Mouse (Mus musculus): ENCODE measurements at regions not wholly inside any gene's neighbourhood (a gene's known extent, or its start where the extent isn't known, plus 50 kb on each side); places are given as distances from the start of the nearest gene placed in this dataset.

DNA sequence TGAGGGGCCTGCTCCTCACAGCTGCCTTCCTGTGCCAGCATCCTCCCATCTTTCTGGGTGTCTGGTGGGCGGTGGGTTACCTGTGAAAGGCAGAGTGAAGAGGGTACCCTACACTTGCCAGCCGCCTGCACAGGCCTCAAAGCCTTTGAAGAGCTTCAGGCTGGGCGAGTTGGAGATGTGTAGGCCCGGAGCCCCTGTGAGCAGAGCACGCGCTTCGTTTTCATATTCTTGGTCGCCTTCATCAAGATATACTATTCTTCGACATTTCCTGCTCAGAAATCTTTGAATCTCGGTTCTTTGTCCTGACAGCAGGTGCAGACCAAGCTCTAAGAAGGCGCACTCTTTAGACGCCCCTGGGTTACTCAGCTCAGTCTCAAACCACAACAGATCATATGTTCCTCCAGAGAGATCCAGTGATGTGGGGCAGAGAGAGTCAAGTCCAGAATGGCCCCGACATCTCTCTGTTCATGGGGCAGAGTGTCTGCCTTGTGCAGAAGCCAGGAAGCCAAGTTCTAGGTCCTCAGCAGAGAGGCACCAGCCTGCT lies 170.7 kb upstream of the Id2 start:
- Histone ChIP-seq H3K4me3 (ENCODE audit: low read depth, low read length) (no peak overlapping the region), H3K36me3 (ENCODE audit: control insufficient read depth, insufficient read depth, low read length) (no peaks in the 10 kb centered on the region), H3K27ac (ENCODE audit: low read length) (no peak overlapping the region), H3K9ac (replicated peaks; ENCODE audit: low read depth, low read length) (no peak overlapping the region), H3K27me3 (ENCODE audit: control insufficient read depth, insufficient read depth, low read length) (no peaks in the 10 kb centered on the region), H3K9me3 (ENCODE audit: control insufficient read depth, low read depth, low read length) (no peaks in the 10 kb centered on the region), H3K4me1 (ENCODE audit: control insufficient read depth, insufficient read depth, low read length) (peaks cover 10% of the 10 kb centered on the region; the same call in 1 of the 2 replicates), H3K4me2 (replicated peaks; ENCODE audit: low read depth, low read length) (no peak overlapping the region)
- 91% methylated on average over 13 of the region's 13 CpGs for WGBS
- ATAC-seq (ENCODE audit: insufficient number of reproducible peaks, insufficient read depth, low FRiP score, low read depth): no peak

DNA sequence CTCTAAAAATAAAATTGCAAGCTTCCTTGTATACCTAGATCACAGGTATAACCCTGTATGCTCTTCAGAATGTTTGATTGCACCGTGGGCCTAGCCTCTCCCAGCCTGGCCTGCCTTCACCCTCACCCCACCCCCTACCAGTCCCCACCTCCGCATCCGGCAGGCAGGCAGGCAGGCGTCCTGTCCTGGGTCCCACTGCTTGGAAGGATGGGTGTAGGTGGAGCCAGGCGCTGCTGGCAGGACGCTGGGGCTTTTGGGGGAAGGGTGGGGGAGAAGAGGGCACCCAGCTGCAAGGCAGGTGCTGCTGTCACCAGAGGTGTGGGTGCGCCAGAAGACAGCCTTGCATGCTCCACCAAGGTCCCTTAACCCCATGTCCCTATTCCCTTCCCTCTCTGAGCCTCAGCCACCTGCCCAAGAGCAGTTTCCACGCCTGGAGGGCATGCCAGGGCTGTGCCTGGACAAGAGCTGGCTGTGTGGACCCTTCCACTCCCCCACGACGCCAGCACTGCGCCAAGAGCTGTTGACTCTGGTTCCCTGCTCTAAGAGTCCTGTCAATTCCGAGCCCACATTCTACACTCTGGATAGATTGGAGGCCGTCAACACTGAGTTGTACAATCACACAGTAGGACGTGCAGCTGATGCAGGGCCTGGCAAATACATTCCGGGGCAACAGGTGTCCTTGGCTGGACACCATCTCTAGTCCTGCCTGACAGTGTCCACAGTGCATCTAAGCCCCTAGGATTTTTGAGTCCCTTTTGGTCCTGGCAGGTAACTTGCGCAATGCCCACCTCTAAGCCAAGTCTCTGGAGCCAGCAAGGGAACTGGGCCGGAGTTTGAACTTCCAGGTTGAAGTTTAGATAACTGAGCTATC lies 170.0 kb upstream of the Id2 start:
- peak; percentile 30; the same call in 1 of the 2 replicates for ATAC-seq (ENCODE audit: insufficient number of reproducible peaks, insufficient read depth, low FRiP score, low read depth)
- Histone ChIP-seq H3K4me2 (replicated peaks; ENCODE audit: low read depth, low read length) (no peak overlapping the region), H3K36me3 (ENCODE audit: control insufficient read depth, insufficient read depth, low read length) (no peaks in the 10 kb centered on the region), H3K27me3 (ENCODE audit: control insufficient read depth, insufficient read depth, low read length) (no peaks in the 10 kb centered on the region), H3K27ac (ENCODE audit: low read length) (no peak overlapping the region), H3K4me1 (ENCODE audit: control insufficient read depth, insufficient read depth, low read length) (0 out of 2 replicates have a peak, but pooled peaks cover 5% of the 10 kb centered on the region), H3K4me3 (ENCODE audit: low read depth, low read length) (no peak overlapping the region), H3K9ac (replicated peaks; ENCODE audit: low read depth, low read length) (no peak overlapping the region), H3K9me3 (ENCODE audit: control insufficient read depth, low read depth, low read length) (no peaks in the 10 kb centered on the region)
- WGBS: 67% methylated on average over 17 of the region's 17 CpGs

DNA sequence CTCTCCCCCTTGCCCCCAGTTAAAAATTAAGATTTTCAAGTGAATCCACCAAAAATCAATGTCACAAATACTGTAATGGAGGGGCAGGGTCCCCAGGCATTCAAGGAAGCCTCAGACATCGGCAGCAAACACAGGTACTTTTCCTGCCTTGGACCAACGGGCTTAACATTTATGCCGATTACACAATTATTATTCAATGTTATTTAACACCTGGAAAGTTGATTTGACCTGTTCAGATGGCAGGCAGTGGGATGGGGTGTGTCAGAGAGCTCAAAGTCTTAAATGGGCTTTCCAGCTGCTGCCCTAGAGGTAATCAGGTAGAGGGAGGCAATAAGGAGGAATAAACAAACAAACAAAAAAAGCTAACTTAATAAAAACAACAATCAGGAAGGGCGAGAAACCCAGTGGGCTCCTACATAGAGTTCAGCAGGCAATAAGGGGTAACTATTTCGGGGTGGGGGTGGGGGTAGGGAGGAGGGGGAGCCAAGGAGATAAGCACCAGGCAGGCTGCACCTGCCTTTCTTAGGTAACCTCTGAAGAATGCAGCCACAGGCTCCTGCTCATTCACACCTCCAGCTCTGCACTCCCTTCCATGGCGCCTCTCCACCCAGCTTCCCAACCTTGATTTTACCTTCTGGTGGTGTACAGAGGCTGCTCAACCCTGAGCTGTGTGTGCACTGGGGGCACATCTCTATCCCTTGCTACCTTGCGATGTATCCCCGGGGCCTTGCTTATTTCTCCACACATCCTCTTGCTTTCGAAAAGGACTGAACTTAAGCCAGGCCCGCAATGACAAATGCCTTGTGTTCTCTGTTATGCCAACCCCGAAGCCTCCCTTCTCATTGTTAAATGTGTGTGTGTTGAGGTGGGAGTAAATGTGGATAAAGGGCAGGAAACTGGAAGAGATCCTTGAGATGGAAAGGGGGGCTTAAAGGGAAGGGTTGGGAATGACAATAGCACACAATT lies 168.9 kb upstream of the Id2 start:
- H3K9me3 ChIP-seq (ENCODE audit: control insufficient read depth, low read depth, low read length): no peaks in the 10 kb centered on the region
- no peak overlapping the region for H3K4me3 ChIP-seq (ENCODE audit: low read depth, low read length)
- ATAC-seq (ENCODE audit: insufficient number of reproducible peaks, insufficient read depth, low FRiP score, low read depth): 0 out of 2 replicates have a peak, but pooled peaks have one; percentile 38
- H3K4me1 ChIP-seq (ENCODE audit: control insufficient read depth, insufficient read depth, low read length): 0 out of 2 replicates have a peak, but pooled peaks cover 5% of the 10 kb centered on the region
- no peaks in the 10 kb centered on the region for H3K36me3 ChIP-seq (ENCODE audit: control insufficient read depth, insufficient read depth, low read length)
- H3K4me2 ChIP-seq (replicated peaks; ENCODE audit: low read depth, low read length): no peak overlapping the region
- no peak overlapping the region for H3K27ac ChIP-seq (ENCODE audit: low read length)
- H3K9ac ChIP-seq (replicated peaks; ENCODE audit: low read depth, low read length): no peak overlapping the region
- WGBS: 47% methylated on average over 11 of the region's 11 CpGs
- H3K27me3 ChIP-seq (ENCODE audit: control insufficient read depth, insufficient read depth, low read length): no peaks in the 10 kb centered on the region

DNA sequence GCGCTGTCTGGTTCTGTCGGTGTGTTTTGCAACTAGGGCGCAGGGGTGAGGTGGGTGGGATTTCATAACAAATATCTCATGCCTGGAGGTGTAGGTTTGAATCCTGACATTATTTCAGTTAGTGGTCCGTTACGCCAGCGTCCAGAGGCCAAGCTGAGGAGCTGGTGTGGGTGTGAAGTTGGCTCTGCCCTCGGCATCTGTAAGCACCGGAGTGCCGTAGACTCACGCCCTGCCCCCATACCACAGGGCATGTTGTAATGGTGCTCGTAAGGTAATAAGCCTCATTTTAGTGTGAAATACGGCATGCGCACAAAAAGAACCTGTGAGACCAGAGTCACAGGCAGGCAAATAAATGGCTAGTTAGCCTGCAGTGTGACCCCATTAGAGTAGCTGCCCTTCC lies 168.1 kb upstream of the Id2 start:
- WGBS: 62% methylated on average over 13 of the region's 13 CpGs
- H3K27me3 ChIP-seq (ENCODE audit: control insufficient read depth, insufficient read depth, low read length): no peaks in the 10 kb centered on the region
- no peak overlapping the region for H3K4me3 ChIP-seq (ENCODE audit: low read depth, low read length)
- no peak overlapping the region for H3K4me2 ChIP-seq (replicated peaks; ENCODE audit: low read depth, low read length)
- 0 out of 2 replicates have a peak, but pooled peaks cover 5% of the 10 kb centered on the region for H3K4me1 ChIP-seq (ENCODE audit: control insufficient read depth, insufficient read depth, low read length)
- no peaks in the 10 kb centered on the region for H3K36me3 ChIP-seq (ENCODE audit: control insufficient read depth, insufficient read depth, low read length)
- no peak for ATAC-seq (ENCODE audit: insufficient number of reproducible peaks, insufficient read depth, low FRiP score, low read depth)
- H3K9me3 ChIP-seq (ENCODE audit: control insufficient read depth, low read depth, low read length): no peaks in the 10 kb centered on the region
- H3K27ac ChIP-seq (ENCODE audit: low read length): no peak overlapping the region
- no peak overlapping the region for H3K9ac ChIP-seq (replicated peaks; ENCODE audit: low read depth, low read length)

DNA sequence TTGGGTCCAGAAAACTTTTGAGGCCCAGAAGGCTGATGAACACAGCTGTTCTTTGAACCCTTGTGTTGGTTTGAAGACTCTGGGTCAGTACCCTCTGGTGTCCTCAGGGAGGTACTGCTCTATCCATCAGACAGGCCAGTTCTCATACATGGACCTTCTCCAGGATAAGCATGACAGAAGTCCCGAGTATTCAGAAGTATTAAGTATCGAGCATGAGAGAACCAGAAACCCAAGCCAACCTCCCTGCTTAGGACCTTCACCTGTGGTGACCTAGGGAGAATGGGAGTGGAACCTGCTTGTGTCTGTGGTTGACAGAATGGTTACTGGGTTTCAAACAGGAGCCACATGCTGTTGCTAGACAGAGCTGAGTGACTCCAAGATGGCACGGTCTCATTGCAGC lies 167.5 kb upstream of the Id2 start:
- Histone ChIP-seq H3K4me1 (ENCODE audit: control insufficient read depth, insufficient read depth, low read length) (0 out of 2 replicates have a peak, but pooled peaks cover 5% of the 10 kb centered on the region), H3K9me3 (ENCODE audit: control insufficient read depth, low read depth, low read length) (no peaks in the 10 kb centered on the region), H3K4me2 (replicated peaks; ENCODE audit: low read depth, low read length) (no peak overlapping the region), H3K27me3 (ENCODE audit: control insufficient read depth, insufficient read depth, low read length) (no peaks in the 10 kb centered on the region), H3K4me3 (ENCODE audit: low read depth, low read length) (no peak overlapping the region), H3K36me3 (ENCODE audit: control insufficient read depth, insufficient read depth, low read length) (no peaks in the 10 kb centered on the region), H3K27ac (ENCODE audit: low read length) (no peak overlapping the region), H3K9ac (replicated peaks; ENCODE audit: low read depth, low read length) (no peak overlapping the region)
- WGBS: 90% methylated on average over 3 of the region's 3 CpGs
- ATAC-seq (ENCODE audit: insufficient number of reproducible peaks, insufficient read depth, low FRiP score, low read depth): no peak

DNA sequence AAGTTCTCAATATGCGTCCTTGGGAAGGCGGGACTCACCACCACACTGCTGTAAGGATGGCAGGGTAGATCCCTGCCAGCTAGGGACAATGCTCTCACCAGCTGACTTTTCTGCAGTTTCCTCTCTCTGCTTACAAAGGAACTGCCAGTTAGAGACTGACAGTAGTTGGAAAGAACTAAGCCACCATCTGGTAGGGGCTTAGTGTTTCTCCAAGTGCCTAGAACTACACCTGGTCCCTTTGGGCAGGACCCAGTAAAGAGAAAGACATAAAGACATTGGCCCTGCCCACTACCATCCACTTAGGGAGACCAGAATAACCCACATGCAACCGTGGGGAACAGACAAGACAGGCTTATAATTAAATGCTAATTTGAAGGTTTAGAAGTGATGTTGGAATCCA lies 165.5 kb upstream of the Id2 start:
- ATAC-seq (ENCODE audit: insufficient number of reproducible peaks, insufficient read depth, low FRiP score, low read depth): no peak
- no peak overlapping the region for H3K9ac ChIP-seq (replicated peaks; ENCODE audit: low read depth, low read length)

DNA sequence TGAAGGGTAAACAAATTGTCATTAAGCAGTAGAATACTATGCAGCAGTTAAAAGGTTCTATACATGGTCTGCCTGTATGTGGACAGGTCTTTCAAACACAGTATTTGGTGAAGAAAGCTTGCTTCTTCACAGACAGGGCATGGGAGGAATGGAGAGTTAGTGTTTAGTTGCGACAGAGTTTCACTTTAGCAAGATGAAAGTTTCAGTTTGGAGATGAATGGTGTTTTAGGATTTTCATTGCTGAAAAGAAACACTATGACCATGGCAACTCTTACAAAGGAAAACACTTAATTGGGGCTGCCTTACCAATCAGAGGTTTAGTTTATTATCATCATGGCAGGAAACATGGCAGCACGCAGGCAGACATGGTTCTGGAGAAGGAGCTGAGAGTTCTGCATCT lies 162.2 kb upstream of the Id2 start:
- Histone ChIP-seq H3K9me3 (ENCODE audit: control insufficient read depth, low read depth, low read length) (no peaks in the 10 kb centered on the region), H3K4me1 (ENCODE audit: control insufficient read depth, insufficient read depth, low read length) (no peaks in the 10 kb centered on the region), H3K4me3 (ENCODE audit: low read depth, low read length) (no peak overlapping the region), H3K27me3 (ENCODE audit: control insufficient read depth, insufficient read depth, low read length) (no peaks in the 10 kb centered on the region), H3K9ac (replicated peaks; ENCODE audit: low read depth, low read length) (no peak overlapping the region), H3K27ac (ENCODE audit: low read length) (no peak overlapping the region), H3K36me3 (ENCODE audit: control insufficient read depth, insufficient read depth, low read length) (no peaks in the 10 kb centered on the region), H3K4me2 (replicated peaks; ENCODE audit: low read depth, low read length) (no peak overlapping the region)
- 96% methylated on average over 2 of the region's 2 CpGs for WGBS
- ATAC-seq (ENCODE audit: insufficient number of reproducible peaks, insufficient read depth, low FRiP score, low read depth): no peak

More for the DNA sequence above, 165.5 kb upstream of the Id2 start:
- H3K9me3 ChIP-seq (ENCODE audit: control insufficient read depth, low read depth, low read length): no peaks in the 10 kb centered on the region
- no peak overlapping the region for H3K4me2 ChIP-seq (replicated peaks; ENCODE audit: low read depth, low read length)
- no peak overlapping the region for H3K4me3 ChIP-seq (ENCODE audit: low read depth, low read length)
- no peaks in the 10 kb centered on the region for H3K27me3 ChIP-seq (ENCODE audit: control insufficient read depth, insufficient read depth, low read length)
- H3K27ac ChIP-seq (ENCODE audit: low read length): no peak overlapping the region
- WGBS: 88% methylated on average over 3 of the region's 3 CpGs
- H3K36me3 ChIP-seq (ENCODE audit: control insufficient read depth, insufficient read depth, low read length): no peaks in the 10 kb centered on the region
- H3K4me1 ChIP-seq (ENCODE audit: control insufficient read depth, insufficient read depth, low read length): 0 out of 2 replicates have a peak, but pooled peaks cover 5% of the 10 kb centered on the region

DNA sequence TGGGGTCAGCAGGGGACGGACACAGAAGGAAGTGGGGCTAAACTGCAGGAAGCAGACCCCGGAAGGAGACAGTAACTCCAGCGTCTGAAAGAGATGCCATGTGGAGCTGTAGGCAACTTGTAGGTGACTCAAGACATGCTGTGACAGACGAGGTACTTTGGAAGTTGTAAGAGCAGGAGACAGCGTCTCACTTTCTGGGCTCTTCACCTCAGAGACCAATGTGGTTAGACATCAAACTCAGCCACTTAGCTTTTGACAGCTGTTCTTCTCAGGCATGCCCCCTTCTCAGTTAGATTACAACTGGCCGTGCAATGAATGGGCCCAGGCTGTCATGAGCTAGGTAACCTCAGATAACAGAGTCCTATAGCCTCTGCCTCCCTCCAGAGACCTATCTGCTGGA lies 159.3 kb upstream of the Id2 start:
- Histone ChIP-seq H3K9ac (replicated peaks; ENCODE audit: low read depth, low read length) (no peak overlapping the region), H3K27ac (ENCODE audit: low read length) (no peak overlapping the region), H3K9me3 (ENCODE audit: control insufficient read depth, low read depth, low read length) (no peaks in the 10 kb centered on the region; the same call in 1 of the 2 replicates), H3K27me3 (ENCODE audit: control insufficient read depth, insufficient read depth, low read length) (no peaks in the 10 kb centered on the region), H3K4me2 (replicated peaks; ENCODE audit: low read depth, low read length) (no peak overlapping the region), H3K36me3 (ENCODE audit: control insufficient read depth, insufficient read depth, low read length) (no peaks in the 10 kb centered on the region), H3K4me3 (ENCODE audit: low read depth, low read length) (no peak overlapping the region), H3K4me1 (ENCODE audit: control insufficient read depth, insufficient read depth, low read length) (no peaks in the 10 kb centered on the region)
- ATAC-seq (ENCODE audit: insufficient number of reproducible peaks, insufficient read depth, low FRiP score, low read depth): no peak
- 55% methylated on average over 6 of the region's 6 CpGs for WGBS
